Mouse (Mus musculus): ENCODE measurements around the gene Zzz3.

GRCm38 (mm10) chr3:152508419-152508993 lies 113.2 kb downstream of the Zzz3 start:
- TF ChIP-seq CTCF (IDR thresholded peaks at IDR 0.05) (no peak), EP300 (IDR thresholded peaks at IDR 0.05) (no peak)

Data from lung, postnatal 0 days (tissue).